Mouse (Mus musculus) midbrain, embryonic 10.5 days (tissue): ENCODE measurements at regions not wholly inside any gene's neighbourhood (a gene's known extent, or its start where the extent isn't known, plus 50 kb on each side); places are given as distances from the start of the nearest gene placed in this dataset. TPM values are rescaled to one million over a fixed set of nuclear protein-coding genes. Genes with fewer than 3 reads are reported as not detected.

ENCODE experiments used
- DNase-seq: peaks from one replicate; pipeline ENCODE4 v3.0.0-alpha.2; 2017; ENCODE audit warnings: low spot score
- H3K27ac ChIP-seq: fragments of 300-500 bp; sonication (generic); replicated peaks from 2 replicates; pipeline ENCODE4 v1.5.1; 2016; ENCODE audit warnings: mild to moderate bottlenecking
- H3K27me3 ChIP-seq: fragments of 300-500 bp; sonication (generic); 2 replicates; pipeline ENCODE4 v1.6.1; 2016; ENCODE audit warnings: low read depth, mild to moderate bottlenecking; ENCODE audit not compliant: poor library complexity, severe bottlenecking
- H3K36me3 ChIP-seq: fragments of 300-500 bp; sonication (generic); 2 replicates; pipeline ENCODE4 v1.6.1; 2016; ENCODE audit warnings: mild to moderate bottlenecking, moderate library complexity
- H3K4me1 ChIP-seq: fragments of 300-500 bp; sonication (generic); 2 replicates; pipeline ENCODE4 v1.6.1; 2016
- H3K4me3 ChIP-seq: fragments of 300-500 bp; sonication (generic); 2 replicates; pipeline ENCODE4 v1.5.1; 2016; ENCODE audit warnings: mild to moderate bottlenecking, moderate library complexity
- H3K9me3 ChIP-seq: fragments of 300-500 bp; sonication (generic); replicated peaks from 2 replicates; pipeline ENCODE4 v1.6.1; 2016; ENCODE audit warnings: mild to moderate bottlenecking
- WGBS: fragments of 180-500 bp; shearing (Covaris S2); methylation state at CpG from one replicate; pipeline ENCODE4 v1.1.7; 2016; 5-methylcytosine and 5-hydroxymethylcytosine counted together
- microRNA-seq: library from miRNA; unstranded; fragments of <30 nt; microRNA quantifications from one replicate; pipeline ENCODE4, GENCODE M21; 2017

DNA sequence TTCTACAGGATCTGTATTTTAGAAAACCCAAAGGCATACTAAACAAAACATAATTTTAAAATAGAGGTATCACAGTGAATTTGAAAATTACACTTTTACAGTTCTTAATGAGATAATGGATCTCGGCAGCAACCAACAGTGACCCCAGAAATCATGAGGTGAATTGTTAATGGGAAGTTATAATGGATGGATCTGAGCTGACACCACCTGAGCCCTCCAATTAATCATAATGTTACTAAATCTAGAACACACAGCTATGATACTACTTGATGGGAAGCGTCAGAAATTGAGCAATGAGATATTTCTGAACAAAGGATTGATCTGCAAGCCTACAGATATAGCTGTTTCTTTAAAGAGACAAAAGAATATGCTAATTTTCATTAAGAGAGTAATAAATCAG lies 75.2 kb upstream of the Pex5l start:
- WGBS, result 78% methylated on average over 2 of the region's 2 CpGs
- no peak for DNase-seq
- H3K36me3 ChIP-seq, result no peaks in the 10 kb centered on the region
- no peaks in the 10 kb centered on the region for H3K9me3 ChIP-seq
- no peaks in the 10 kb centered on the region for H3K4me1 ChIP-seq
- H3K27me3 ChIP-seq, result no peaks in the 10 kb centered on the region
- H3K27ac ChIP-seq, result no peak overlapping the region
- no peak overlapping the region for H3K4me3 ChIP-seq

GRCm38 (mm10) chr3:33217360-33218034 lies 74.5 kb upstream of the Pex5l start:
- Histone ChIP-seq H3K36me3 (no peaks in the 10 kb centered on the region), H3K27me3 (no peaks in the 10 kb centered on the region), H3K27ac (peak overlapping the region; percentile 23; the same call in 1 of the 2 replicates), H3K4me3 (no peak overlapping the region), H3K9me3 (no peaks in the 10 kb centered on the region), H3K4me1 (no peaks in the 10 kb centered on the region)
- no peak for DNase-seq
- WGBS, result 80% methylated on average over 18 of the region's 18 CpGs

DNA sequence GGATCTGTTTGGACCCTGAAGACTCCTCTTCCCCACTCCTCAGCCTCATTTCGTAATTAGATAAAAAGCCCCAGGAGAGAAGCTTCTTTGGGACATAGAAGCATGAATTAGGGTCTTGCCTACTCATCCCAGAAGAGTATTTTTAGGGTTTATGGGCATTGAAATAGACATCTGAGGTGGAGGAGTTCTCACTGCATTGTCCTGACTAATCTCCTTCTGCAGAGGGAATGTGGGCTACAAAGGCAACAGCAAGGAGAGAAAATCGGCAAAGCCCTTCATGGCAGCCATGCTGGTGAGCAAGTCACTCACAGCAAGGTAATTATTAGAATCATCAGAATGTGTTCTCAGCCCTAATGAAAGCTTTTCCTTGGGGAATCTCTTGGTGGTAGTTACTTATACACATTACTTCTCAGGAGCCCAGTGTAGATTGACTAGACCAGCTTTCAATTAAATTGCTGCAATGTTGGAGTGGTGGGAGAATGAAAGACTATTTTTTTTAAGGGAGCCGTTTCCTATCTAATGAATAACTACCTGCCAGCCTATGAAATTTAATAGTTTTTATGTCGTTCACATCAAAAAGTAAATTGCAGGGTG lies 68.3 kb upstream of the Pex5l start:
- H3K27ac ChIP-seq, result no peak overlapping the region
- no peak overlapping the region for H3K4me3 ChIP-seq
- no peaks in the 10 kb centered on the region for H3K9me3 ChIP-seq
- DNase-seq, result no peak
- no peaks in the 10 kb centered on the region for H3K4me1 ChIP-seq
- no peaks in the 10 kb centered on the region for H3K27me3 ChIP-seq
- 88% methylated on average over 4 of the region's 4 CpGs for WGBS
- no peaks in the 10 kb centered on the region for H3K36me3 ChIP-seq

Small RNA genes lying in the stretch of these regions (microRNA-seq; reads per million reads assigned to microRNA genes)
- gene Gm27974, result not detected
